Mouse (Mus musculus) adrenal gland, adult 2 months (tissue): Measurements from ENCODE around the gene 0610030E20Rik. TPM values are rescaled to one million over a fixed set of nuclear protein-coding genes. Genes with fewer than 3 reads are reported as not detected.

Experiments
- DNase-seq: peaks from one replicate; pipeline ENCODE4 v3.0.0; 2021
- polyA plus RNA-seq: library from polyadenylated mRNA; depleted of rRNA; stranded (reverse); fragments of >200 nt; gene quantifications from 2 replicates; pipeline ENCODE4 v1.2.3, GENCODE M21; 2012; rRNA removed
- total RNA-seq, 2 experiments: library from RNA; stranded (reverse); gene quantifications; 2 replicates each; pipeline ENCODE4 v1.2.3; 2021

The 0610030E20Rik gene
- total and polyA plus RNA-seq, 3 experiments: 20.3 to 28.4 (median 21.0) TPM

- peak; percentile 90 for DNase-seq
Measured at GRCm38 (mm10) chr6:72390795-72391521, 43.8 kb downstream of the 0610030E20Rik start.

- no peak for DNase-seq
Measured at GRCm38 (mm10) chr6:72392341-72392740, 45.2 kb downstream of the 0610030E20Rik start.

- DNase-seq: no peak
Measured at GRCm38 (mm10) chr6:72396837-72397251, 49.7 kb downstream of the 0610030E20Rik start.

- DNase-seq: no peak
Measured at GRCm38 (mm10) chr6:72399967-72400366, 52.9 kb downstream of the 0610030E20Rik start.

- peak; percentile 84 for DNase-seq
Measured at GRCm38 (mm10) chr6:72401875-72402274, 54.8 kb downstream of the 0610030E20Rik start.

Other genes starting within 250 kb of the 0610030E20Rik start
- 100 to 1,000 TPM; 137 to 188 TPM for gene St3gal5, start 249.7 kb upstream of the 0610030E20Rik start, total RNA-seq
- 149 and 235 TPM in 2 replicates for gene St3gal5, start 249.7 kb upstream of the 0610030E20Rik start, polyA plus RNA-seq
- 1 to 10 TPM; 2.3 to 3.1 TPM for gene Atoh8, start 111.7 kb upstream of the 0610030E20Rik start, total RNA-seq
- gene Atoh8, start 111.7 kb upstream of the 0610030E20Rik start, polyA plus RNA-seq: 5.5 and 8.3 TPM in 2 replicates
- not detected for gene Sftpb, start 42.7 kb upstream of the 0610030E20Rik start, total RNA-seq
- gene Sftpb, start 42.7 kb upstream of the 0610030E20Rik start, polyA plus RNA-seq: 0.09 and 0.62 TPM in 2 replicates
- gene Usp39, start 2.1 kb upstream of the 0610030E20Rik start, total RNA-seq: 10 to 100 TPM; 31.2 to 32.4 TPM
- gene Usp39, start 2.1 kb upstream of the 0610030E20Rik start, polyA plus RNA-seq: 8.5 and 10.9 TPM in 2 replicates
- gene Tmem150a, start 8.1 kb downstream of the 0610030E20Rik start, total RNA-seq: 10 to 100 TPM; 22.6 to 25.1 TPM
- gene Tmem150a, start 8.1 kb downstream of the 0610030E20Rik start, polyA plus RNA-seq: 48.8 and 55.2 TPM in 2 replicates
- 100 to 1,000 TPM; 283 to 489 TPM for gene Rnf181, start 19.6 kb downstream of the 0610030E20Rik start, total RNA-seq
- gene Rnf181, start 19.6 kb downstream of the 0610030E20Rik start, polyA plus RNA-seq: 224 and 444 TPM in 2 replicates
- gene Vamp5, start 33.2 kb downstream of the 0610030E20Rik start, total RNA-seq: 10 to 100 TPM; 25.3 to 43.4 TPM
- 16.4 and 17.4 TPM in 2 replicates for gene Vamp5, start 33.2 kb downstream of the 0610030E20Rik start, polyA plus RNA-seq
- gene Vamp8, start 43.4 kb downstream of the 0610030E20Rik start, total RNA-seq: 100 to 1,000 TPM; 130 to 158 TPM
- 71.8 and 106 TPM in 2 replicates for gene Vamp8, start 43.4 kb downstream of the 0610030E20Rik start, polyA plus RNA-seq
- gene Ggcx, start 67.0 kb downstream of the 0610030E20Rik start, total RNA-seq: 10 to 100 TPM; 47.1 to 68.7 TPM
- gene Ggcx, start 67.0 kb downstream of the 0610030E20Rik start, polyA plus RNA-seq: 30.2 and 34.5 TPM in 2 replicates
- gene Mat2a, start 92.2 kb downstream of the 0610030E20Rik start, total RNA-seq: 100 to 1,000 TPM; 203 to 251 TPM
- 121 and 150 TPM in 2 replicates for gene Mat2a, start 92.2 kb downstream of the 0610030E20Rik start, polyA plus RNA-seq
- gene Sh2d6, start 174.4 kb downstream of the 0610030E20Rik start, total RNA-seq: under 1 TPM; 0.23 to 0.24 TPM
- gene Sh2d6, start 174.4 kb downstream of the 0610030E20Rik start, polyA plus RNA-seq: 0.25 and 0.49 TPM in 2 replicates
- 10 to 100 TPM; 32.2 to 56.3 TPM for gene Capg, start 197.1 kb downstream of the 0610030E20Rik start, total RNA-seq
- gene Capg, start 197.1 kb downstream of the 0610030E20Rik start, polyA plus RNA-seq: 38.9 and 41.9 TPM in 2 replicates